Mouse (Mus musculus) E14TG2a.4 (cell line): ENCODE data around the gene Olfr64.

ENCODE experiments used
- H3K27me3 ChIP-seq: 2 replicates; pipeline ENCODE4 v1.6.1; 2014; ENCODE audit warnings: low read length, control low read depth; ENCODE audit not compliant: insufficient read depth
- H3K36me3 ChIP-seq: 2 replicates; pipeline ENCODE4 v1.6.1; 2014; ENCODE audit warnings: low read length, control low read depth; ENCODE audit not compliant: insufficient read depth
- H3K4me1 ChIP-seq: replicated peaks from 2 replicates; pipeline ENCODE4 v1.6.1; 2014; ENCODE audit warnings: low read depth, low read length, control low read depth
- H3K4me3 ChIP-seq: replicated peaks from 2 replicates; pipeline ENCODE4 v1.5.1; 2014; ENCODE audit warnings: mild to moderate bottlenecking, low read length
- H3K9me3 ChIP-seq: 2 replicates; pipeline ENCODE4 v1.6.1; 2014; ENCODE audit warnings: low read length, control low read depth
- CTCF ChIP-seq: conservative IDR thresholded peaks from 2 replicates; pipeline ENCODE4 v1.5.1; 2014; ENCODE audit warnings: low read length
- NANOG ChIP-seq: IDR thresholded peaks from 2 replicates; pipeline ENCODE4 v1.6.1; 2014; ENCODE audit warnings: borderline replicate concordance, low read length, mixed read lengths
- POU5F1 ChIP-seq: IDR thresholded peaks from 2 replicates; pipeline ENCODE4 v1.6.1; 2014; ENCODE audit warnings: low read length, borderline replicate concordance

The Olfr64 gene

GRCm38 (mm10) chr7:103894385-103894784, at the start of gene Olfr64:
Gene Olfr64, minus strand, starts transcription at chr7:103894485.
- Histone ChIP-seq H3K27me3 (no peaks in the 10 kb centered on the region), H3K36me3 (no peaks in the 10 kb centered on the region), H3K9me3 (no peaks in the 10 kb centered on the region), H3K4me3 (no peak within 1 kb of the TSS), H3K4me1 (no peaks in the 10 kb centered on the region)
- no peak for TF ChIP-seq POU5F1
- TF ChIP-seq CTCF, result no peak
- TF ChIP-seq NANOG, result no peak

GRCm38 (mm10) chr7:103942730-103943129, 48.4 kb upstream of the Olfr64 start:
- H3K4me1 ChIP-seq, result no peaks in the 10 kb centered on the region
- no peaks in the 10 kb centered on the region for H3K27me3 ChIP-seq
- no peak overlapping the region for H3K4me3 ChIP-seq
- H3K36me3 ChIP-seq, result no peaks in the 10 kb centered on the region
- TF ChIP-seq POU5F1 (no peak), CTCF (peak; percentile 64), NANOG (no peak)
- no peaks in the 10 kb centered on the region for H3K9me3 ChIP-seq

GRCm38 (mm10) chr7:103934264-103934663, 40.0 kb upstream of the Olfr64 start, which contains the start of gene Olfr632:
Gene Olfr632, plus strand, starts transcription at chr7:103934347.
- no peaks in the 10 kb centered on the region for H3K9me3 ChIP-seq
- H3K36me3 ChIP-seq, result no peaks in the 10 kb centered on the region
- TF ChIP-seq POU5F1, result no peak
- no peak for TF ChIP-seq NANOG
- no peak within 1 kb of the TSS for H3K4me3 ChIP-seq
- no peaks in the 10 kb centered on the region for H3K27me3 ChIP-seq
- H3K4me1 ChIP-seq, result no peaks in the 10 kb centered on the region

- TF ChIP-seq POU5F1, result no peak
- no peak for TF ChIP-seq CTCF
- TF ChIP-seq NANOG, result no peak
- Histone ChIP-seq H3K9me3 (no peaks in the 10 kb centered on the region), H3K4me3 (no peak within 1 kb of the TSS), H3K4me1 (no peaks in the 10 kb centered on the region), H3K36me3 (no peaks in the 10 kb centered on the region), H3K27me3 (no peaks in the 10 kb centered on the region)
Observed at GRCm38 (mm10) chr7:103928525-103928924, 34.2 kb upstream of the Olfr64 start, which contains the start of gene Olfr631. Gene Olfr631, plus strand, starts transcription at chr7:103928825.

GRCm38 (mm10) chr7:103915338-103915737, 21.1 kb upstream of the Olfr64 start:
- Histone ChIP-seq H3K4me3 (no peak overlapping the region), H3K4me1 (no peaks in the 10 kb centered on the region), H3K9me3 (no peaks in the 10 kb centered on the region), H3K36me3 (no peaks in the 10 kb centered on the region), H3K27me3 (no peaks in the 10 kb centered on the region)
- TF ChIP-seq POU5F1 (no peak), CTCF (no peak), NANOG (no peak)

- H3K27me3 ChIP-seq, result no peaks in the 10 kb centered on the region
- no peaks in the 10 kb centered on the region for H3K36me3 ChIP-seq
- H3K4me1 ChIP-seq, result no peaks in the 10 kb centered on the region
- no peak overlapping the region for H3K4me3 ChIP-seq
- no peaks in the 10 kb centered on the region for H3K9me3 ChIP-seq
- TF ChIP-seq CTCF (0 out of 2 replicates have a peak, but pooled peaks have one; percentile 7), POU5F1 (no peak)
Observed at GRCm38 (mm10) chr7:103912969-103913511, 18.8 kb upstream of the Olfr64 start.

GRCm38 (mm10) chr7:103910047-103910446, 15.8 kb upstream of the Olfr64 start:
- no peaks in the 10 kb centered on the region for H3K36me3 ChIP-seq
- H3K9me3 ChIP-seq, result no peaks in the 10 kb centered on the region
- no peak overlapping the region for H3K4me3 ChIP-seq
- TF ChIP-seq POU5F1 (no peak), NANOG (no peak), CTCF (no peak)
- no peaks in the 10 kb centered on the region for H3K27me3 ChIP-seq
- H3K4me1 ChIP-seq, result no peaks in the 10 kb centered on the region

GRCm38 (mm10) chr7:103903187-103903586, 8.9 kb upstream of the Olfr64 start, which contains the start of gene Olfr65:
Gene Olfr65, plus strand, starts transcription at chr7:103903487.
- Histone ChIP-seq H3K4me1 (no peaks in the 10 kb centered on the region), H3K27me3 (no peaks in the 10 kb centered on the region), H3K36me3 (no peaks in the 10 kb centered on the region), H3K4me3 (no peak within 1 kb of the TSS), H3K9me3 (no peaks in the 10 kb centered on the region)
- no peak for TF ChIP-seq CTCF
- no peak for TF ChIP-seq NANOG
- TF ChIP-seq POU5F1, result no peak

- Histone ChIP-seq H3K4me1 (no peaks in the 10 kb centered on the region), H3K36me3 (no peaks in the 10 kb centered on the region), H3K27me3 (no peaks in the 10 kb centered on the region), H3K4me3 (no peak within 1 kb of the TSS), H3K9me3 (0 out of 2 replicates have a peak, but pooled peaks cover 6% of the 10 kb centered on the region)
- no peak for TF ChIP-seq NANOG
- no peak for TF ChIP-seq CTCF
- no peak for TF ChIP-seq POU5F1
Observed at GRCm38 (mm10) chr7:103886152-103886551, 8.1 kb downstream of the Olfr64 start, which contains the start of gene Olfr66. Gene Olfr66, minus strand, starts transcription at chr7:103886252.
